Mouse (Mus musculus): ENCODE data around the gene Nln.

GRCm38 (mm10) chr13:103978286-103978866 lies 131.0 kb downstream of the Nln start:
- TF ChIP-seq POLR2AphosphoS2 (IDR thresholded peaks at IDR 0.05; ENCODE audit: insufficient read length, low read depth) (no peak), SRF (IDR thresholded peaks at IDR 0.05; ENCODE audit: control insufficient read depth, insufficient read length, low read depth) (no peak), TCF12 (IDR thresholded peaks at IDR 0.05; ENCODE audit: insufficient read depth, poor library complexity, severe bottlenecking) (peak; percentile 39)
